Mouse (Mus musculus) kidney, adult 9 months (tissue): ENCODE data around the gene Vps72.

Experiments used
- DNase-seq: peaks from one replicate; pipeline ENCODE4 v3.0.0; 2022

Gene Vps72

DNA sequence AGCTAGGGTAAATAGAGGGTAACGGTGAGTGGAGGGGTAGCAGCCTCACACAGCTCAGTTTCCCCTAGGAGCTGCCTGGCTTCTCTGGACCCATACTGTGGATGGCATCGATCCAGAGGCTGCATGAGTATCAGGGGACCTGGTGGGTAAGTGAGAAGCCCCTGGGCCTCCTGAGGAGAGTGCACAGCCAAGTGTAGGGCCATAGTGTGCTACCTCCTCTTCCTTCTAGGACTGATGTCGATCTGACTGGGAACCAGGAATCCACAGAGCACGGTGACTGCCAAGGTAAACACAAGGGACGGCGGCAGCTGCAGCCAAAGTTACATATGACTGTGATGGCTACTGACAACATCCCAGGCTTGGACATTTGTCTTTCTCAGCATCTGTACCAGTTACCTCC, 60.3 kb downstream of the Vps72 start:
- DNase-seq = no peak
